Mouse (Mus musculus): ENCODE data around the gene Rab11fip3. TPM values are rescaled to one million over a fixed set of nuclear protein-coding genes. Genes with fewer than 3 reads are reported as not detected.

Rab11fip3 gene
- polyA plus RNA-seq, 1 experiment, result 88.5 TPM

DNA sequence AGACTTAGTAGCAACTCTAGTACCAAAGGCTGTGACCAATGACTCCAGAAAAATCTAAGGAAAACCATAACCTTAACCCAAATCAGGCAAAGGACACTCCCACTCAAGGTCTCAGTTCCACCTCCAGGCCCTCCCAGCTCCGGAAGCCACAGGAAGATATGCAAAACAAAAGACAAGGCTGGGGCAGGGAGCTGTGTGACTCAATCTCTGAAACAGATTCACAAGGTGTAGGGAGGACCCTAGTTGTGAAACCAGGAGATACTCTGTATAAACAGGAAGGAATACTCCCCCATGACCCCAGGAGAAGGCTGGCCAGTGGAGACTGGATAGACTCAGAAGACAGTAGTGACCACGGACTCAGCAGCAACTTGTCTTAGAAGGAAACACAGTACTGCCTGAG is 61.7 kb downstream of the Rab11fip3 start:
- no peak overlapping the region for H3K27ac ChIP-seq (ENCODE audit: insufficient read depth, low read length)
- H3K4me1 ChIP-seq (ENCODE audit: control insufficient read depth, insufficient read depth, low read length), result no peaks in the 10 kb centered on the region
- no peak for TF ChIP-seq CTCF (IDR thresholded peaks at IDR 0.05; ENCODE audit: extremely low read depth, insufficient read depth, low read length)
- no peak overlapping the region for H3K4me3 ChIP-seq (ENCODE audit: insufficient read depth, low read length)

GRCm38 (mm10) chr17:26005731-26006450 is 63.5 kb downstream of the Rab11fip3 start:
- no peak overlapping the region for H3K27ac ChIP-seq (ENCODE audit: insufficient read depth, low read length)
- H3K4me3 ChIP-seq (ENCODE audit: insufficient read depth, low read length), result no peak overlapping the region
- TF ChIP-seq CTCF (IDR thresholded peaks at IDR 0.05; ENCODE audit: extremely low read depth, insufficient read depth, low read length), result no peak
- TF ChIP-seq POLR2A (IDR thresholded peaks at IDR 0.05; ENCODE audit: extremely low read depth, insufficient read depth, low read length), result no peak
- no peaks in the 10 kb centered on the region for H3K4me1 ChIP-seq (ENCODE audit: control insufficient read depth, insufficient read depth, low read length)

- Histone ChIP-seq H3K27ac (ENCODE audit: insufficient read depth, low read length) (no peak overlapping the region), H3K4me1 (ENCODE audit: control insufficient read depth, insufficient read depth, low read length) (no peaks in the 10 kb centered on the region), H3K4me3 (ENCODE audit: insufficient read depth, low read length) (no peak overlapping the region)
- TF ChIP-seq CTCF (IDR thresholded peaks at IDR 0.05; ENCODE audit: extremely low read depth, insufficient read depth, low read length), result no peak
- TF ChIP-seq POLR2A (IDR thresholded peaks at IDR 0.05; ENCODE audit: extremely low read depth, insufficient read depth, low read length), result no peak
Observed at GRCm38 (mm10) chr17:26004711-26005110, 64.6 kb downstream of the Rab11fip3 start.

GRCm38 (mm10) chr17:26003864-26004263 is 65.5 kb downstream of the Rab11fip3 start:
- TF ChIP-seq POLR2A (IDR thresholded peaks at IDR 0.05; ENCODE audit: extremely low read depth, insufficient read depth, low read length) (no peak), CTCF (IDR thresholded peaks at IDR 0.05; ENCODE audit: extremely low read depth, insufficient read depth, low read length) (no peak)
- Histone ChIP-seq H3K4me1 (ENCODE audit: control insufficient read depth, insufficient read depth, low read length) (no peaks in the 10 kb centered on the region), H3K4me3 (ENCODE audit: insufficient read depth, low read length) (no peak overlapping the region), H3K27ac (ENCODE audit: insufficient read depth, low read length) (no peak overlapping the region)

DNA sequence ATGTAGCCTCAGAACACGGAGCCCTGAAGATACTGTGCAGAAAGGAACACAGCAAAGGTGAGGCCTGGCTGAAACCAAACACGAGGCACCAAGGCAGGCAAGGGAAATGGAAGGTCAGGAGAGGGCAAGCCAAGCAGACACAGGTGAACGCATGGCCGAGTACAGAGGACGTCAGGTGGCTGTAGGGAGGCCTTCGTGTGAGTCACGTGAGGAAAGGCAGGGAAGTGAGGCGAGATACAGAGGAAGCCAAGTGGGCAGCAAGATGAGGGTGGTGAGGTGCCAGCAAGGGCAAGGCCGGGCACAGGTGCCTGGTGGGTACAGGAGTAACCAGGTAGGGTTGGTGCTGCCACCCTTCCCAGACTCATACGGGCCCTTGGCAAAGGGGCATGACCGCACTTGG is 70.9 kb downstream of the Rab11fip3 start:
- Histone ChIP-seq H3K27ac (ENCODE audit: insufficient read depth, low read length) (no peak overlapping the region), H3K4me1 (ENCODE audit: control insufficient read depth, insufficient read depth, low read length) (no peaks in the 10 kb centered on the region), H3K4me3 (ENCODE audit: insufficient read depth, low read length) (no peak overlapping the region)
- TF ChIP-seq POLR2A (IDR thresholded peaks at IDR 0.05; ENCODE audit: extremely low read depth, insufficient read depth, low read length) (no peak), CTCF (IDR thresholded peaks at IDR 0.05; ENCODE audit: extremely low read depth, insufficient read depth, low read length) (no peak)

DNA sequence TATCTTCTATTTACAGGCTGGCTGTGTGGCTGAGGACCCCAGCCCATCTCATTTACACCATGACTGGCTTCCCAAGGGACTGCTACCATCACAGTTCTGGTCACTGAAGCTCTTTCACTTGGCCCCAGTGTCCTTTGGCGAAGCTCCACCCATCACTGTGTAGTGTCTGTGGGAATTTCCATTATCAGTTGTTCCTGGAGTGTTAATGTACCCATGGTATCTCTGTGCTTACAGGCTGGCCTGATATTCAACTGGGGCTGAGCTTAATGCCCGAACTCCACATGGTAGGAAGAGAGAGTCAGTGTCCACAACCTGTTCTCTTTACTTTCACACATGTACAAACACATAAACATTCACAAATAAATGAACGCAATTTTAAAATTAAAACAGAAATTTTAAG is 75.9 kb downstream of the Rab11fip3 start:
- Histone ChIP-seq H3K27ac (ENCODE audit: insufficient read depth, low read length) (no peak overlapping the region), H3K4me3 (ENCODE audit: insufficient read depth, low read length) (no peak overlapping the region), H3K4me1 (ENCODE audit: control insufficient read depth, insufficient read depth, low read length) (no peaks in the 10 kb centered on the region)
- no peak for TF ChIP-seq POLR2A (IDR thresholded peaks at IDR 0.05; ENCODE audit: extremely low read depth, insufficient read depth, low read length)
- TF ChIP-seq CTCF (IDR thresholded peaks at IDR 0.05; ENCODE audit: extremely low read depth, insufficient read depth, low read length), result no peak

- TF ChIP-seq POLR2A (IDR thresholded peaks at IDR 0.05; ENCODE audit: extremely low read depth, insufficient read depth, low read length), result no peak
- no peak for TF ChIP-seq CTCF (IDR thresholded peaks at IDR 0.05; ENCODE audit: extremely low read depth, insufficient read depth, low read length)
Observed at GRCm38 (mm10) chr17:25992274-25992673, 77.1 kb downstream of the Rab11fip3 start.

GRCm38 (mm10) chr17:25990331-25990730 is 79.0 kb downstream of the Rab11fip3 start:
- TF ChIP-seq POLR2A (IDR thresholded peaks at IDR 0.05; ENCODE audit: extremely low read depth, insufficient read depth, low read length), result no peak
- no peak for TF ChIP-seq CTCF (IDR thresholded peaks at IDR 0.05; ENCODE audit: extremely low read depth, insufficient read depth, low read length)
- Histone ChIP-seq H3K4me3 (ENCODE audit: insufficient read depth, low read length) (no peak overlapping the region), H3K27ac (ENCODE audit: insufficient read depth, low read length) (no peak overlapping the region)

More at GRCm38 (mm10) chr17:25992274-25992673, 77.1 kb downstream of the Rab11fip3 start:
- H3K4me1 ChIP-seq (ENCODE audit: control insufficient read depth, insufficient read depth, low read length), result no peaks in the 10 kb centered on the region
- no peak overlapping the region for H3K27ac ChIP-seq (ENCODE audit: insufficient read depth, low read length)
- H3K4me3 ChIP-seq (ENCODE audit: insufficient read depth, low read length), result no peak overlapping the region

GRCm38 (mm10) chr17:25985306-25986294 is 83.8 kb downstream of the Rab11fip3 start, which contains the start of gene Capn15:
TSS of gene Capn15 (minus strand) at chr17:25985796.
- peak within 1 kb of the TSS; percentile 41 for H3K4me3 ChIP-seq (ENCODE audit: insufficient read depth, low read length)
- H3K27ac ChIP-seq (ENCODE audit: insufficient read depth, low read length), result peak within 1 kb of the TSS; percentile 68
- TF ChIP-seq POLR2A (IDR thresholded peaks at IDR 0.05; ENCODE audit: extremely low read depth, insufficient read depth, low read length) (peak; percentile 88; the same call in 1 of the 2 replicates), CTCF (IDR thresholded peaks at IDR 0.05; ENCODE audit: extremely low read depth, insufficient read depth, low read length) (no peak)
- H3K4me1 ChIP-seq (ENCODE audit: control insufficient read depth, insufficient read depth, low read length), result peaks cover 6% of the 10 kb centered on the region

More at GRCm38 (mm10) chr17:25990331-25990730, 79.0 kb downstream of the Rab11fip3 start:
- no peaks in the 10 kb centered on the region for H3K4me1 ChIP-seq (ENCODE audit: control insufficient read depth, insufficient read depth, low read length)

Measured in cortical plate, adult 2 months (tissue).